Mouse (Mus musculus) limb, embryonic 12.5 days (tissue): ENCODE measurements around the gene Fam92b. TPM values are rescaled to one million over a fixed set of nuclear protein-coding genes. Genes with fewer than 3 reads are reported as not detected.

Experiments used
- ATAC-seq: fragments of 200-750 bp; cut with Nextera tagmentation; 2 replicates; pipeline ENCODE4 v1.8.0; 2017; ENCODE audit warnings: low read depth, moderate TSS enrichment; ENCODE audit not compliant: insufficient number of reproducible peaks, insufficient read depth, low FRiP score, low TSS enrichment
- H3K27ac ChIP-seq: fragments of 300-500 bp; sonication (generic); 2 replicates; pipeline ENCODE4 v1.5.1; 2016; ENCODE audit warnings: mild to moderate bottlenecking, moderate library complexity
- H3K27me3 ChIP-seq: fragments of 300-500 bp; sonication (generic); 2 replicates; pipeline ENCODE4 v1.6.1; 2016; ENCODE audit warnings: mild to moderate bottlenecking, moderate library complexity
- H3K36me3 ChIP-seq: fragments of 300-500 bp; sonication (generic); 2 replicates; pipeline ENCODE4 v1.6.1; 2016; ENCODE audit warnings: mild to moderate bottlenecking, moderate library complexity
- H3K4me1 ChIP-seq: fragments of 300-500 bp; sonication (generic); replicated peaks from 2 replicates; pipeline ENCODE4 v1.6.1; 2016
- H3K4me2 ChIP-seq: fragments of 300-500 bp; sonication (generic); 2 replicates; pipeline ENCODE4 v1.6.1; 2016; ENCODE audit warnings: mild to moderate bottlenecking, moderate library complexity
- H3K4me3 ChIP-seq: fragments of 300-500 bp; sonication (generic); replicated peaks from 2 replicates; pipeline ENCODE4 v1.5.1; 2016; ENCODE audit warnings: mild to moderate bottlenecking
- H3K9ac ChIP-seq: fragments of 300-500 bp; sonication (generic); replicated peaks from 2 replicates; pipeline ENCODE4 v1.6.1; 2016; ENCODE audit warnings: mild to moderate bottlenecking, moderate library complexity
- H3K9me3 ChIP-seq: fragments of 300-500 bp; sonication (generic); 2 replicates; pipeline ENCODE4 v1.6.1; 2016; ENCODE audit warnings: mild to moderate bottlenecking, moderate library complexity
- WGBS: fragments of 180-500 bp; shearing (Covaris S2); methylation state at CpG from one replicate; pipeline ENCODE4 v1.1.7; 2016; 5-methylcytosine and 5-hydroxymethylcytosine counted together
- polyA plus RNA-seq: library from polyadenylated mRNA; unstranded; fragments of >200 nt; fragmentation: Nextera tagmentation; extraction: Ambion mirVana; gene quantifications from 2 replicates; pipeline ENCODE4 v1.2.1, GENCODE M21; 2016

The Fam92b gene
- polyA plus RNA-seq, 1 experiment from 2014 or later, result not detected

DNA sequence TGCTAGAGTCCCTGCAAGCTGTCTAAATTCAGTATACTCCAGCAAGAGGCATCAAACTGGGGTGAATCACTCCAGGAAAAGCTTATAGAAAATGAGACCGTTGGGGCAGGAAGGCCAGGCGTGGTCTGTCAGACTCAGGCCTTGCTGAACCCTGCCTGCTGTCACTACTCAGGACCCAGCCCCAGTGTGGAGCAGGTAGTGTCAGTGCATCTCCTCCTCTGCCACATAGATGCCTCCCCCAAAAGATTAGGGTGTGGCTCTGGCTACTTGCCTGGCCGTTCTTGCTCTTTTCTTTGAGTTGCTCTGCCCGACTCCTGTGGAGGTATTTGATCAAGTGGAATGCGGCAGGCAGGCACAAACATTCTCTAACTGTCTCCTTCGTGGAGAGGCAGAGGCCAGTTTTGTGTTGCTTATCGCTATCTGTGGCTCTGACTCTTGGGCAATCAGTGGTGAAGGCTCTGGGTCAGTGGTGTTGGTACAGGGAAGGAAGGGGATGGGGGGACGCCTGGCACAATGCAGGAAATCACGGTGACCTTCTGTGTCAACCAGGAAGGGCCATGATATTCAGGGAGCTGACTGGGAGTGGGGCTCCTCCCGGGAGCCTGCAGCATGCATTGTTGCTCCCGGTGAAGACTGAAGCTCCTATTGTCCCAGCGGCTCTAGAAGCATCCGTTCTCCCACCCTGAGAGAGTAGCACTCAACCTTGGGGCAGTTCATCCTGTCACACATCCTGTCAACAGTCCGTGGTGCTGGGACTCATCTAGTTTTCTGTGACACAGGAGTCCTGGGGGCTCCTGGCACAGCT lies 50.7 kb downstream of the Fam92b start:
- 52% methylated on average over 14 of the region's 14 CpGs for WGBS
- Histone ChIP-seq H3K9me3 (no peaks in the 10 kb centered on the region), H3K4me1 (0 out of 2 replicates have a peak, but pooled peaks cover 7% of the 10 kb centered on the region), H3K36me3 (no peaks in the 10 kb centered on the region), H3K27me3 (peaks cover 21% of the 10 kb centered on the region; the same call in 1 of the 2 replicates), H3K4me3 (no peak overlapping the region), H3K27ac (0 out of 2 replicates have a peak overlapping the region, but pooled peaks have one; percentile 4), H3K4me2 (no peak overlapping the region), H3K9ac (no peak overlapping the region)
- ATAC-seq, result no peak

GRCm38 (mm10) chr8:120124836-120125389 lies 52.4 kb downstream of the Fam92b start:
- WGBS, result 64% methylated on average over 7 of the region's 7 CpGs
- Histone ChIP-seq H3K36me3 (no peaks in the 10 kb centered on the region), H3K27me3 (peaks cover 24% of the 10 kb centered on the region; the same call in 1 of the 2 replicates), H3K9me3 (no peaks in the 10 kb centered on the region), H3K4me1 (0 out of 2 replicates have a peak, but pooled peaks cover 14% of the 10 kb centered on the region), H3K4me2 (no peak overlapping the region), H3K4me3 (no peak overlapping the region), H3K27ac (no peak overlapping the region; the same call in 1 of the 2 replicates), H3K9ac (no peak overlapping the region)
- ATAC-seq, result no peak

GRCm38 (mm10) chr8:120124261-120124660 lies 53.0 kb downstream of the Fam92b start:
- no peak overlapping the region for H3K9ac ChIP-seq
- no peaks in the 10 kb centered on the region for H3K9me3 ChIP-seq
- H3K27me3 ChIP-seq, result peaks cover 28% of the 10 kb centered on the region; the same call in 1 of the 2 replicates
- H3K4me1 ChIP-seq, result 0 out of 2 replicates have a peak, but pooled peaks cover 14% of the 10 kb centered on the region
- ATAC-seq, result no peak
- H3K27ac ChIP-seq, result no peak overlapping the region
- H3K4me3 ChIP-seq, result no peak overlapping the region
- H3K36me3 ChIP-seq, result no peaks in the 10 kb centered on the region
- H3K4me2 ChIP-seq, result no peak overlapping the region
- 37% methylated on average over 6 of the region's 6 CpGs for WGBS

- Histone ChIP-seq H3K27me3 (peaks cover 42% of the 10 kb centered on the region), H3K4me2 (no peak overlapping the region), H3K36me3 (no peaks in the 10 kb centered on the region), H3K4me3 (no peak overlapping the region), H3K4me1 (0 out of 2 replicates have a peak, but pooled peaks cover 12% of the 10 kb centered on the region), H3K9me3 (no peaks in the 10 kb centered on the region), H3K27ac (no peak overlapping the region), H3K9ac (no peak overlapping the region)
- ATAC-seq, result no peak
- 40% methylated on average over 5 of the region's 5 CpGs for WGBS
These were observed 56.3 kb downstream of the Fam92b start for GRCm38 (mm10) chr8:120120951-120121350.

DNA sequence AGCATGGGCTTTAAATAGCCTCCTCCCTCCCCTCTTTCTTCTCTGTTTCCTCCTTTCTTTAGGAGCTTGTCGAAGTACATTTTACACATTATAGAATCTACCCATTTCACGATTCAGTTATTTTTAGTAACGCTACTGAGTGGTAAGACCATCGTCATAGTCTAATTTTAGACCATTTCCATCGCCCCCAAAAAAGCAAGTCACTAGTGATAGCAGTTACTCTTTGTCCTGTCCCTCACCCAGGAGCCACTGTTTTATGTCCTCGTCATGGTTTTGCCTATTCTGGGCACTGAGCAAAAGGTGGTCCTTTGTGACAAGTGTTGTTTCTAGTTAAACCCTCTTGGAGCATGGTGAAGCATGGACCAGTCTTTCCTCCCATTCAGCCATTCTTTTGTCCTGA lies 57.3 kb downstream of the Fam92b start:
- ATAC-seq, result no peak
- 84% methylated on average over 6 of the region's 6 CpGs for WGBS
- Histone ChIP-seq H3K27me3 (peaks cover 52% of the 10 kb centered on the region), H3K4me2 (no peak overlapping the region), H3K9ac (no peak overlapping the region), H3K9me3 (no peaks in the 10 kb centered on the region), H3K36me3 (no peaks in the 10 kb centered on the region), H3K4me1 (0 out of 2 replicates have a peak, but pooled peaks cover 8% of the 10 kb centered on the region), H3K4me3 (no peak overlapping the region), H3K27ac (no peak overlapping the region)

GRCm38 (mm10) chr8:120119429-120119828 lies 57.8 kb downstream of the Fam92b start:
- Histone ChIP-seq H3K27me3 (peaks cover 57% of the 10 kb centered on the region), H3K4me3 (no peak overlapping the region), H3K36me3 (no peaks in the 10 kb centered on the region), H3K9me3 (no peaks in the 10 kb centered on the region), H3K9ac (no peak overlapping the region), H3K27ac (no peak overlapping the region), H3K4me2 (no peak overlapping the region), H3K4me1 (peaks cover 10% of the 10 kb centered on the region)
- ATAC-seq, result no peak
- WGBS, result 70% methylated on average over 3 of the region's 3 CpGs

- 76% methylated on average over 5 of the region's 5 CpGs for WGBS
- no peak overlapping the region for H3K4me3 ChIP-seq
- H3K9me3 ChIP-seq, result no peaks in the 10 kb centered on the region
- H3K4me2 ChIP-seq, result no peak overlapping the region
- ATAC-seq, result no peak
- no peak overlapping the region for H3K9ac ChIP-seq
- no peaks in the 10 kb centered on the region for H3K36me3 ChIP-seq
- peaks cover 61% of the 10 kb centered on the region for H3K27me3 ChIP-seq
- no peak overlapping the region for H3K27ac ChIP-seq
- H3K4me1 ChIP-seq, result peaks cover 14% of the 10 kb centered on the region
These were observed 58.4 kb downstream of the Fam92b start for GRCm38 (mm10) chr8:120118847-120119246.

DNA sequence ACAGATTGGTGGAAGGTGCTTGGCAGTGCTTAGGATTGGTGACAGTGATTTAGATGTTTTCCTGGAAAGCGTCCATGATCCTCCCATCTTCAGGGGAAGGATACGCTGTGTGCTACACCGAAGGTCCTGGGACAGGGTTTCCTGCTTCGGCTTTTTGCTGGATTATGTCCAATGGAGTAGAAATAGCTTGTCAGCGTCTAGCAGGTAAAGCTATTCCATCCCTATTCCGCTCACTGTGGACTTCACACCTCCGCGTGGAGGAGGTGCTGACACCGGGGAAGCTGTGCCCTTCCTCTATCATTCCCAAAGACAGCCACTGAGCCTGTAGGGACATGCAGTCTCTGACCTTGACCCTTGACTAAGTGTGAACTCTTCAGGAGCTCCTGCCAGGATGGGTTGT lies 59.1 kb downstream of the Fam92b start:
- Histone ChIP-seq H3K9ac (no peak overlapping the region), H3K36me3 (no peaks in the 10 kb centered on the region), H3K4me3 (no peak overlapping the region), H3K4me2 (no peak overlapping the region), H3K4me1 (peaks cover 17% of the 10 kb centered on the region), H3K27ac (no peak overlapping the region), H3K27me3 (peaks cover 61% of the 10 kb centered on the region), H3K9me3 (no peaks in the 10 kb centered on the region)
- no peak for ATAC-seq
- whole genome bisulfite sequencing, result 86% methylated on average over 9 of the region's 9 CpGs

- Histone ChIP-seq H3K9ac (no peak overlapping the region), H3K36me3 (no peaks in the 10 kb centered on the region), H3K9me3 (no peaks in the 10 kb centered on the region), H3K4me3 (no peak overlapping the region), H3K27me3 (peaks cover 68% of the 10 kb centered on the region), H3K4me1 (peaks cover 22% of the 10 kb centered on the region), H3K4me2 (no peak overlapping the region), H3K27ac (no peak overlapping the region)
- ATAC-seq, result no peak
- 73% methylated on average over 7 of the region's 7 CpGs for WGBS
These were observed 60.7 kb downstream of the Fam92b start for GRCm38 (mm10) chr8:120116600-120116999.
